7 mouse cellular contexts compared by ENCODE assay signal in the genomic region with DNA sequence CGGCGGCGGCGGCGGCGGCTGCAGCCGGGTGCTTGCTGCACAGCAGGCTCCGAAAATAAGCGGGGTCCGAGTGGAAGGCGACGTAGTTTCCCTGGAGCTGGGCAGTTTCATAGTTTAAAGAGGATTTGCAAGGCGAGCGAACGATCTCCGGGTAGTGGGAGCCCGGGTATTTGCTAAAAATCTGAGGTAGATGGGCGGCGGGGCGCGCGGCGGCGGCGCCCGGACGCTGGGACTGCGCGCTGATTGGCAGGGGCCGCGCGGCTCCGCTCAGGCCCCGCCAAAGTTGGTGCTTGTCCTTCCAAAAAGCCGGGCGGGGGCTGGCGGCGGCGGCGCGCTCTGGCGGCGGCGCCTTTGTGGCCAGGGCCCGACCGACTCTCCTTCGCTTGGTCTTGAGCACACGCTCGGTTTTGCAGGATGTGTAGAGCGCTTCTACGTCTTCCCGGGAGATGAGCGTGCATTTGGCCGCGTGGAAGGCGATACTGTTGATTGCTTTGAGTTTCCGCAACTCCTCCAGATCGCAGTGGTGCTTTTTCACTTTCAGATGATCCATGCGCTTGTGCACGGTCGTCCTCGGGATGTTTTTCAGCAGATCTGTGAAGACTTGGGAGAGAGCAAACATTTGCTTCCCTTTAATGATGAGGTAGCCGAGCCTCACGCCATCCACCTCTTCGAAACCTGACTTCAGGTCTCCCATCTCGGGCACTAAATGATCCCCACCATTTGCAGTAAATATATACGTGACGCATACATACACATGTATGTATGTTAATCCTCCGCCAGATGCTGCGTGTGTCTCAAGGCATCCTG. TPM values are rescaled to one million over a fixed set of nuclear protein-coding genes. Genes with fewer than 3 reads are reported as not detected.
DNase-seq lines count a peak whose midpoint lies in the region; ATAC-seq lines count a peak whose summit lies in the region.

No protein-coding gene starts in this region.

- H3K27me3 ChIP-seq in hindbrain, embryonic 15.5 days = no peaks in the 10 kb centered on the region

- H3K27ac ChIP-seq in hindbrain, embryonic 15.5 days (replicated peaks) = peak overlapping the region; percentile 100
- H3K27ac ChIP-seq in macrophage = no peak overlapping the region

- DNase-seq in NIH3T3 (ENCODE audit: low read depth) = peak; percentile 85
- DNase-seq in cerebellum, adult 9-11 months = peak; percentile 83
- peak; percentile 60 for DNase-seq in left cerebral cortex, adult 8-10 months (ENCODE audit: low spot score in 2 of 2)
- peak; percentile 84 for DNase-seq in right cerebral cortex, postnatal 25 days

- H3K4me2 ChIP-seq in hindbrain, embryonic 15.5 days = peak overlapping the region; percentile 90

- peak overlapping the region; percentile 90 for H3K4me3 ChIP-seq in hindbrain, embryonic 15.5 days
- H3K4me3 ChIP-seq in macrophage (ENCODE audit: inconsistent target) = peak overlapping the region; percentile 30

- peaks cover 43% of the 10 kb centered on the region for H3K4me1 ChIP-seq in hindbrain, embryonic 15.5 days (replicated peaks)

- ATAC-seq in frontal cortex, adult (ENCODE audit: low TSS enrichment) = peak; percentile 72
- ATAC-seq in hindbrain, embryonic 15.5 days (ENCODE audit: low FRiP score, low read depth) = peak; percentile 72

- H3K79me2 ChIP-seq in macrophage (ENCODE audit: inconsistent target) = no peaks in the 10 kb centered on the region

- no peaks in the 10 kb centered on the region for H3K9me3 ChIP-seq in hindbrain, embryonic 15.5 days

- no peaks in the 10 kb centered on the region for H3K36me3 ChIP-seq in hindbrain, embryonic 15.5 days
- no peaks in the 10 kb centered on the region for H3K36me3 ChIP-seq in macrophage (ENCODE audit: inconsistent target)

- peak overlapping the region; percentile 99 for H3K9ac ChIP-seq in hindbrain, embryonic 15.5 days

- under 1% methylated on average over 70 of the region's 70 CpGs for WGBS in hindbrain, embryonic 15.5 days
- 0% methylated on average over 68 of the region's 70 CpGs for WGBS in macrophage (ENCODE audit: missing documents)

RNA-seq across cellular contexts. Expression of a gene that starts 1.0 kb away (rescaled TPM):
- 6.5 and 7.1 TPM in 2 replicates for polyA plus RNA-seq in hindbrain, embryonic 15.5 days (2015; fragmentation: Nextera tagmentation; extraction: Ambion mirVana)
- total RNA-seq in left cerebral cortex, adult 8-10 months (2022) = 10 to 100 TPM in 1 of 4 experiments, 1 to 10 TPM in 3; 7.9 to 10.6 (median 8.5) TPM
- total RNA-seq in macrophage (2018; cell fraction: chromatin; rRNA removed) = 1 to 10 TPM in 2 of 26 experiments, under 1 TPM in 2, not detected in 22; 0.15 to 1.3 (median 0.61) TPM
- under 1 TPM in 5 of 26 experiments, not detected in 21; 0.04 to 0.26 (median 0.05) TPM for total RNA-seq in macrophage (2018; cell fraction: cytosol; rRNA removed)
- total RNA-seq in macrophage (2018; cell fraction: nucleus; rRNA removed) = under 1 TPM in 1 of 26 experiments, not detected in 25; 0.34 TPM
- not detected in 3 replicates for polyA plus RNA-seq in macrophage (2018)

RNA-seq across cellular contexts. Expression of a gene that starts 7.2 kb away (rescaled TPM):
- polyA plus RNA-seq in hindbrain, embryonic 15.5 days (2015; fragmentation: Nextera tagmentation; extraction: Ambion mirVana) = 45.6 and 50.0 TPM in 2 replicates
- 10 to 100 TPM; 53.3 to 62.7 (median 56.5) TPM for total RNA-seq in left cerebral cortex, adult 8-10 months (2022)
- 100 to 1,000 TPM in 22 of 26 experiments, 10 to 100 TPM in 4; 46.2 to 299 (median 188) TPM for total RNA-seq in macrophage (2018; cell fraction: chromatin; rRNA removed)
- 10 to 100 TPM in 24 of 26 experiments, 1 to 10 TPM in 2; 4.9 to 29.0 (median 20.5) TPM for total RNA-seq in macrophage (2018; cell fraction: cytosol; rRNA removed)
- 100 to 1,000 TPM in 9 of 26 experiments, 10 to 100 TPM in 17; 34.7 to 160 (median 79.6) TPM for total RNA-seq in macrophage (2018; cell fraction: nucleus; rRNA removed)
- 14.8 to 17.0 TPM (median 16.7 TPM) in 3 replicates for polyA plus RNA-seq in macrophage (2018)

RNA-seq across cellular contexts. Expression of a gene that starts 10.3 kb away (rescaled TPM):
- 10.8 and 11.1 TPM in 2 replicates for polyA plus RNA-seq in hindbrain, embryonic 15.5 days (2015; fragmentation: Nextera tagmentation; extraction: Ambion mirVana)
- total RNA-seq in left cerebral cortex, adult 8-10 months (2022) = 1 to 10 TPM; 1.8 to 3.5 (median 2.2) TPM
- total RNA-seq in macrophage (2018; cell fraction: chromatin; rRNA removed) = 1 to 10 TPM in 2 of 26 experiments, under 1 TPM in 2, not detected in 22; 0.23 to 1.8 (median 0.97) TPM
- under 1 TPM in 12 of 26 experiments, not detected in 14; 0.03 to 0.15 (median 0.05) TPM for total RNA-seq in macrophage (2018; cell fraction: cytosol; rRNA removed)
- total RNA-seq in macrophage (2018; cell fraction: nucleus; rRNA removed) = under 1 TPM in 5 of 26 experiments, not detected in 21; 0.12 to 0.34 (median 0.17) TPM
- polyA plus RNA-seq in macrophage (2018) = 0.09 to 0.53 TPM in 2 of 3 replicates, not detected in the other

RNA-seq across cellular contexts. Expression of a gene that starts 51.1 kb away (rescaled TPM):
- not detected in 2 replicates for polyA plus RNA-seq in hindbrain, embryonic 15.5 days (2015; fragmentation: Nextera tagmentation; extraction: Ambion mirVana)
- not detected for total RNA-seq in left cerebral cortex, adult 8-10 months (2022)
- not detected for total RNA-seq in macrophage (2018; cell fraction: chromatin; rRNA removed)
- total RNA-seq in macrophage (2018; cell fraction: cytosol; rRNA removed) = not detected
- not detected for total RNA-seq in macrophage (2018; cell fraction: nucleus; rRNA removed)
- not detected in 3 replicates for polyA plus RNA-seq in macrophage (2018)
